Mouse (Mus musculus): ENCODE measurements around the gene Zfp280b.
"Not testable (repeated sequence)": the region's sequence is repeated elsewhere in the genome, so short reads cannot be mapped to it uniquely, and the experiment has no call there.

Gene Zfp280b

DNA sequence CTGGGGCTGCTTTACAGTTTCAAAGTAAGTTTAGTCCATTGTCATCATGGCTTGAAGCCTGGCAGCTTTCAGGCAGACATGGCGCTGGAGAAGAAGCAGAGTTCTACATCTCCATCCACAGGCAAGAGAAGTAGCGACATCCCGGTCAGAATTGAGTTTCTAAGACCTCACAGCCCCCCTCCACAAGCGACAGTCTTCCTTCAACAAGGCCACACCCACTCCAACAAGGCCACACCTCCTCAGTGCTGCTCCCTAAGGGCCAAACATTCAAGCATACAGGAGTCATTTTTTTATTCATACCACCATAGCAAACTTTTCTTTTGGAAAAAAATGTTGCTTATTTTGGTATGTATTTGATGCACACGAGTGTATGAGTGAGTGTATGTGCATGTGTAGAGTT, 2.0 kb upstream of the Zfp280b start:
- DNase-seq (ENCODE audit: low spot score in 2 of 2): no peak

DNA sequence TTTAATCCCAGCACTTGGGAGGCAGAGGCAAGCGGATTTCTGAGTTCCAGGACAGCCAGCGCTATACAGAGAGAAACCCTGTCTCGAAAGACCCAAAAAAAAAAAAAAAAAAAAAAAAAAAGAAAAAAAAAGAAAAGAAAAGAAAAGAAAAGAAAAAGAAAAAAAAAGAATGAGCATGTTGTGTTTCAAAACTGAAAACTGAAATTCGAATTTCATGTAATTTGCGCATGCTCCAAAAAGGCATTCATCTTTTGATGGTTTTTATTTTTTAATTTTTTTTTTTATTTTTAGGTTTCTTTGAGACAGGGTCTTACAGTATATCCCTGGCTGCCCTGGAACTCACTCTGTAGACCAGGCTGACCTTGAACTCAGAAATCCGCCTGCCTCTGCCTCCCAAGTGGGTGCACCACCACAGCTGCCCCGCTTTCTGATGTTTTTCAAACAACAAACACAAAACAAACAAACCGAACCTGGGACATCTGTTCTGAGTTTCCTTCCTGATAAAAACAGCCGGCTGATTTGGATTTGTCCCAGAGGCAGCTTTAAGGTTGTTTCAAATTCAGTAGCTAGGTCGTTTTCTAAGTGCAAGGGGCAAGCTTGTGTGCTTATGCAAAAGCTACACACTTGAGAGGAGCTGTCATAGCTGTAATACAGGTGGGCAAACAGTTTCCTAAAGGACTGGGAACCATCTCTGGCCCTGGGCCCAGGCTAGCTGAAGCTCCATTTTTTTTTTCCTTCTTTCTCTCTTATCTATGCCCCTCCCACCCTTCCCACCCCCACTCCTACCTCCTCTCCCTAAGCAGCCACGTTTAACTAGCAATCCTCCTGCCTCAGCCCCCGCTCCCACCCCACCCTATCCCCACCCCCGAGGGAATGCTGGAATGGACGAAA, 694 bp upstream of the Zfp280b start:
- DNase-seq (ENCODE audit: low spot score in 2 of 2): no peak

DNA sequence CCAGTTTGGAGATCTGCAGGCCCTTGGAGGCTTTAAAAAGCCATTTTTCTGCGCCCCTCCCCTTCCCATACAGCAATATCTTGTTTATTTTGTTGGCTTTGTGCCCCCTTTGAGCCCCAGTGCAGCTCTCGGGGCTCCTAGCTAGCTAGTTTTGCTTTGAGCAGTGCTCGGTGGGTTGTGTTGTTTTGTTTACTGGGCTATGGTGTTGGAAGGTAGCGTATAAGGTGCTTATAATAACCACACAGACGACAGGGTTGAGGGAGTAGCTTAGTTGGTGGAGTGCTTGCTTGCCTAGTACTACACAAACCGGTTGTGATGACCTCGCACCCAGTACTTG, 637 bp downstream of the Zfp280b start:
- no peak for DNase-seq (ENCODE audit: low spot score in 2 of 2)

DNA sequence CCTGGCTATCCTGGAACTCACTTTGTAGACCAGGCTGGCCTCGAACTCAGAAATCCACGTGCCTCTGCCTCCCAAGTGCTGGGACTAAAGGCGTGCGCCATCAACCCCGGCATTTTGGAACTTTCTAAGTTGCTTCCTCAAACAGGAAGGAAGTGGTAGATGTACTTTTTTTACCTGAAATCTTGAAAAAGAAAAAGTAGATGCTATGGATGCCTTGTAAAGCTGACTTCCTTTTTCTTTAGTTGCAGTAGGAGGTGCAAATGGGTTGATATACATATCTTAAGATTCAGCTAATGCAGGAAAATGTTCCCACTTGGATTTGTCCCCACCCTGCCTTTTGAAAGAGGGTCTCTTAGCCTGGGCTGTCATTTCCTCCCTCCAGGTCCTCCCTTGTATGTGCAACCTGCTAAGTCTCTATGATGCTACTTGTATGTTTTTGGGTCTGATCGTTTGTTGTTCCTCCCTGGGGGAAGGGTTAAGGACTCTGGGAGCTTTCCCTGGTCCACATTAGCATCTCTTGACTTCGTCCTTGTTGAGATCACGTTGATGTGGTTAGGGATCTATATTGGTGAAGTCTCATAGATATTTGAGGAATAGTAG, 1.7 kb downstream of the Zfp280b start:
- no peak for DNase-seq (ENCODE audit: low spot score in 2 of 2)

DNA sequence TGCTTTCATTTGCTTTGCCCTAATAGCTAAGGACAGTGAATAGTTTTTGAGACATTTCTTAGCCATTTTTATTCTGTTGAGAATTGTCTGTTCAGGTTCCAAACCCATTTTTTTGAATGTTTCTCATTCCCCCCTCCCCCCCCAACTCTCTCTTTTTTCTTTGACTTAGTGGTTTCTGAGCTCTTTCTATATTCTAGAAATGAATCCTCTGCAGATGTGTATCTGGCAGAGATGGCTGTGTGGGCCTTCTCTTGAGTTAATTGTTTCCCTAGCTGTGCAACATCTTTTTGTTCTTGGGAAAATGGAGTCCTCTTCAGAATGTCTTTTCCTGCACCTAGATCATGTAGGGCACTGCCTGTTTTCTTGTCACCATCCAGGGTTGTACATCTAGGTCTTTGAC, 2.8 kb downstream of the Zfp280b start:
- DNase-seq (ENCODE audit: low spot score in 2 of 2): no peak

DNA sequence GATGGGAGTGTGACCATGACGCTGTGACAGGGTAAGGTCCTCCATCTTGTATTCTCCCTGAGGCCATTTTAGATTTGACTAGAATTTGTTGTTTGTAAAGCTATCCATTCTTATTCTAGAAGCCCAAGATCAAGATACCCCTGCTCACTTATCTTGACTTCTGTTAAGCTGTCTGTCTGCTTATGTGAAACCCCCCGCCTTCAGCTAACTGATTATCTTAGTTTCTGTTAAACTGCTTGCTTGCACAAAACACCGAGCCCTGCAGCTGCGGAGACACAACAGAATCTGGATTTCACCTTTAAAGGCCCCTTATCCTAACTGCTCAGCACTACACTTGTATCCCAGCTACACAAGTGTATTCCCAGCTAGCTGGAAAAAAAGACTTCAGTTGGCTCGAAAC, 4.5 kb downstream of the Zfp280b start:
- no peak for DNase-seq (ENCODE audit: low spot score in 2 of 2)

DNA sequence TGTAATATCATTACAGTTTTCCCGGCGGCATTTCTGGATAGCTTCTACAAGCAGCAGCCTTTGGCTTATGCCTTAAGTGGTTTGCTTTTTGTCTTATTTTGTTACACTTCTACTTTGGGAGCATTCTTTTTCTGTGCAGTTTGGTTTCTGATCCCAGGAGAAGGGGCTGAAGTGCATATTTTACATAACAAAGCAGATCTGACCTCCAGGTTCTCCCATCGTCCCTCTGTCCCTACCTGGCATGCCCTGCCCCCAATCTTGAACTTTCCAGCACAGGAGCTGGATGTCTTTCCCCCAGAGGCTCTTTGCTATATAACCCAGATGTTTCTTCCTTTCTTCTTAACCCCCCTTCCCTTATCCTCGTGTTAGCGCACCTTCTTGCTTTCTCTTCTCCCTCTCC, 12.9 kb downstream of the Zfp280b start:
- no peak for DNase-seq (ENCODE audit: low spot score in 2 of 2)

DNA sequence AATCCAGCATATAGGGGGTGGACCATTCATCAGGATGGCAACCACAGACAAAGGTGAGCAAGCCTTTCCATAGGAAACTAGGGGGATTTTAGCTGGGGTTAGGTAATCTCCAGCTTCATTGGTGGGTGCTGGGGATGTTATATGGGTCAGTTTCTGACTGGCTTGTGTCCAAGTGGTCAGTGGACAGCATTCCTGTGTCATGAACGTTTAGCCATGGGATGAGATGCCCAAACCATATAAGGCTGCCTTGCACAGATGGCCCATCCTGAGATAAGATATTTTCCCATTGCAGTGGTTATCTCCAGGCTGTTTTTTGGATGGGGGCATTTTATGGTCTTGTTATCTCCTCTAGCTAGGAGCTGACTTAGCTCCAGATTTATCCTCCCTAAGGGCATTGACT, 14.3 kb downstream of the Zfp280b start:
- no peak for DNase-seq (ENCODE audit: low spot score in 2 of 2)

DNA sequence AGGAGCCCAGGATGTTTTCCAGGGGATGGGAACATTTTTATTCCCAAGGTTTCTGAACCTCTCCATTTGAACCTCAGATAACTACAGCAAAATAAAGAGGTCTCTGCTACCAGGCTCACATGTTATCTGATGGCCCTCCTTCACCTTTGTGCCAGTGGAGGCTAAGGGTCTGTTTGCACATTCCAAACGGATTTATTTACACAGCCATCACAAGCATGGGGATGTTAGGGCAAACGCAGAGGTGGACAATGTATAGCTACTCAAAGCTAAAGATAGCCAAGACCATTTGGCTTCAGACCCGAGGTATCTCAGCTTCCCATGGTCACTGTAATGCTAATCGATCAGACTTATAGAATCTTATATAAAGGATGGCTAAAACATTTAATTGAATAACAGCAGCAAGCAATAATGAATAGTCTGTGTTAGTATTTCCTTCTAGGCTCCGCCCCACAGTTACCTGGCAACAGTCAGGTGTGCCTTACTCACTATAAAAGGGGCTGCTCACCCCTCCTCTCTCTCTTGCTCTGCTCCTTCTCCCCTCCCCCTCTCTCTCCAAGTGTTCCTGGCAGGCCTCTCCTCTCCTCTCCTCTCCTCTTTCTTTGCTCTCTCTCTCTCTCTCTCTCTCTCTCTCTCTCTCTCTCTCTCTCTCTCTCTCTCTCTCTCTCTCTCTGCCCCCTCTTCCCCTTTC, 14.9 kb downstream of the Zfp280b start:
- no peak for DNase-seq (ENCODE audit: low spot score in 2 of 2)

DNA sequence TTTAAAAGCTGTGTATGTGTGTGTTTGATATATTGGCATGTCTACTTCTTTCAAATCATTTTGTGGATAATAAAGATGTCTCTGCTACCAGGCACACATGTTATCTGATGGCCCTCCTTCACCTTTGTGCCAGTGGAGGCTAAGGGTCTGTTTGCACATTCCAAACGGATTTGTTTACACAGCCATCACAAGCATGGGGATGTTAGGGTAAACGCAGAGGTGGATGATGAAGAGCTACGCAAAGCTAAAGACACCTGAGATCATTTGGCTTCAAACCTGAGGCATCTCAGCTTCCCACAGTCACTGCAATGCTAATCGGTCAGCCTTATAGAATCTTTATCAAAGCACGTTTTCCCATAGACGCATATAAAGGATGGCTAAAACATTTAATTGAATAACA, 16.5 kb downstream of the Zfp280b start:
- DNase-seq (ENCODE audit: low spot score in 2 of 2): no peak

DNA sequence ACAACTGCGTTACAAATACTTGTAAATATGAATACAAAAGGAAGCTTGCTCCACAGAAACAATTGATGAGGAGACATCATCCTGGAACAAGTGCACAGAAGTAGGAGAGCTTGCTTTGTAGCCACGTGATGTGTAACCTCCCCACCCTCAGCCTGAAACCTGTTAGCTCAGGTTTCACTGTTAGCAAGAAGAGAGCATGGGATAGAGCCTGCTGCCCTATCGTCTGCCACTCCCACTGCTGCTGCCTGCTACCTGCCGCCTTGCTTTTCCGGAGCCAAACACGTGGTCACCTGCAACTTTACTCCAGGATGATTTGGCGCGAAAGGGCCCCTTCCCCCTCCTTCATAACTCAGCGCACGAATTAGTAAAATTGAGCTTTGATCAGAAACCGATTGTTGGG, 19.4 kb downstream of the Zfp280b start:
- DNase-seq (ENCODE audit: low spot score in 2 of 2): no peak

DNA sequence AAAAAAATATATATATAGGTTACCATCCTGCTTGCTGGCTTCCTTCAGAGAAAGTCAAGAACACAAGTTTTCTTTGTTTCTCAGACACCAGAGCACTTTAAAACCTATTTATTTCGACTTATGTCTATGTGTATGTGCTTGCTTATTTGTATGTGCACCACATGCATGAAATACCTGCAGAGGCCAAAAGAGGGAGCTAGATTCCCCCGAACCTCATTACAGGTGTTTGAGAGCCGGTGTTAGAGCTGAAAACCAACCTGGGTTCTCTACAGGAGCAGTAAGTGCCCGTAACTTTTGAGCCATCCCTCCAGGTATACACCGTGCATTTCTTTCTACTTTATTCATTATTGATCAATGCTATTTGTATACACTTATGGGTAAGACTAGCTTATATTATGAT, 30.0 kb downstream of the Zfp280b start:
- no peak for DNase-seq (ENCODE audit: low spot score in 2 of 2)

DNA sequence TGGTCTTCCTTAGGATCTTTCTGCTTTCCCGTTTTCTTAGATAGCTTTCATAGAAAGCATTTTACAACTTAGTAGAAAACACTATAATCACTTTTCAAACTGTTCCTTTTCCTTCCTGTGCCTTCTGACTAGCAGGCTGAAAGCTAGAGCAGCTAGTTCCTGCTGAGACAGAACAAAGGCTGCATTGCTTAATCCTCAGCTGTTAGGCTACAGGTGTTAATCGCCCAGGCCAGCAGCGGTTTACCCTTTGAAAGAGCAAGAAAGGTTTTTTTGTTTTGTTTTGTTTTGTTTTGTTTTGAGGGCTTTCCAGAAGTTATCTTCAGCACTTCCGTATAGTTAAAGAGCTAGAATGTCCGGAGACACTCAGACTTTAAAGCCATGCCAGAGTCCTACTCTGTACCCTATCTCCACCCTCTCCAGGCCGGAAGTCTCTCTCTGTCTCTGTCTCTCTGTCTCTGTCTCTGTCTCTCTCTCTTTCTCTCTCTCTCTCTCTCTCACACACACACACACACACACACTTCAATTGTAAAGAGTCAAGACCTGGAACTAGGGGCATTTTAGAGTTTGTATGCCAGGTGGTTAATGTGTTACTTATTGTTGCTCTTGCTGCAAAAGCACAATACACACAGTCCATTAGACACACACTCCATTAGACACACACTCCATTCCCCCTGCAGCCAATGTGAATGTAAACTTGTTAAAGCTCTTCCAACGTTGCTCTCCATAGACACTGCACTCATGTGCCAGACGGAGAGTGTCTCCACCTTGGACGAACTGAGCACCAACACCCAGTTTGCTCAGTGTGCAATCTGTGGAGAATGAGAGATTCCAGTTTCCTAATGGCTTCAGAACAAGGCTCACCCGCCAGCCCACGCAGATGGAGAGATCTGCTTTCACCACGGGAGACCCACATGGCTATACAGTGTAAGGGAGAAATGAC, 35.5 kb downstream of the Zfp280b start:
- no peak for DNase-seq (ENCODE audit: low spot score in 2 of 2)

DNA sequence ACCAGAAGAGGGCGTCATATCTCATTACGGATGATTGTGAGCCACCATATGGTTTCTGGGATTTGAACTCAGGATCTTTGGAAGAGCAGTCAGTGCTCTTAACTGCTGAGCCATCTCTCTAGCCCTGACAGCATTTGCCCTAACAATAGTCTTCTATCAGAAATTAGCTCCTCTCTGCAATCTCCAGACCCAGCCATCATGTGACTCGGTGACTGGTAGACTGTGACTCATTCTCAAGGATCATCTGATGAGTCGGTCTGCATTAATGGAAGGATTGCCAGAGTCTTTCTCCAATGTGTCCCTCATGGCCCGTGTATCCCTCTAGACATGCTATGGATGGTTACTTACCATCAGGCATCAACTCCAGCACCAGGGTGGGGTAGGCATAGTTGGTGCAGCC, 39.6 kb downstream of the Zfp280b start:
- not testable (repeated sequence) for DNase-seq (ENCODE audit: low spot score in 2 of 2)

DNA sequence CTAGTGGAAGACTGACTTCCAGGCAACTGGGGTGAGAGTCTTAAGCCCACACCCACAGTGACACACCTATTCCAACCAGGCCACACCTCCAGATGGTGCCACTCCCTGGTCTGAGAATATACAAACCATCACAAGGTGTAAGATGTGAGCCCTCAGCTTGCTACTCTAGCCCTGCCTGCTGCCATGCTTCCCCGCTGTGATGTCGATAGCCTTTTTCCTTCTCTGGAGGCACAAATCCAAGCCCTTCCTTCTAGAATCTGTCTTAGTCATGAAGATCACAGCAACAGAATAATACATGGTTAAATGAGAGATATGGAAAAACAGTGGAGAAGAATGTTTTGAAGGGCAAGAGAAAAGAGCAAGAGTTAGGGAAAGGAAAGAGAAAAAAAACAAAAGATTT, 44.6 kb downstream of the Zfp280b start:
- DNase-seq (ENCODE audit: low spot score in 2 of 2): not testable (repeated sequence)

Data from right cerebral cortex, adult 2 months (tissue).